Mouse (Mus musculus) gastrocnemius, postnatal 36 days (tissue): ENCODE measurements at regions not wholly inside any gene's neighbourhood (a gene's known extent, or its start where the extent isn't known, plus 50 kb on each side); places are given as distances from the start of the nearest gene placed in this dataset.
A peak's percentile ranks its signal among the peaks of the same experiment; 100 is the strongest.

ENCODE experiments used
- DNase-seq, 2 experiments: peaks; one replicate each; pipeline ENCODE4 v3.0.0; 2022
- intact Hi-C: fragments of 180-260 bp; cut with DNase I; formaldehyde crosslinking; loops from one replicate; pipeline ENCODE4 v1.15.1; 2025

DNA sequence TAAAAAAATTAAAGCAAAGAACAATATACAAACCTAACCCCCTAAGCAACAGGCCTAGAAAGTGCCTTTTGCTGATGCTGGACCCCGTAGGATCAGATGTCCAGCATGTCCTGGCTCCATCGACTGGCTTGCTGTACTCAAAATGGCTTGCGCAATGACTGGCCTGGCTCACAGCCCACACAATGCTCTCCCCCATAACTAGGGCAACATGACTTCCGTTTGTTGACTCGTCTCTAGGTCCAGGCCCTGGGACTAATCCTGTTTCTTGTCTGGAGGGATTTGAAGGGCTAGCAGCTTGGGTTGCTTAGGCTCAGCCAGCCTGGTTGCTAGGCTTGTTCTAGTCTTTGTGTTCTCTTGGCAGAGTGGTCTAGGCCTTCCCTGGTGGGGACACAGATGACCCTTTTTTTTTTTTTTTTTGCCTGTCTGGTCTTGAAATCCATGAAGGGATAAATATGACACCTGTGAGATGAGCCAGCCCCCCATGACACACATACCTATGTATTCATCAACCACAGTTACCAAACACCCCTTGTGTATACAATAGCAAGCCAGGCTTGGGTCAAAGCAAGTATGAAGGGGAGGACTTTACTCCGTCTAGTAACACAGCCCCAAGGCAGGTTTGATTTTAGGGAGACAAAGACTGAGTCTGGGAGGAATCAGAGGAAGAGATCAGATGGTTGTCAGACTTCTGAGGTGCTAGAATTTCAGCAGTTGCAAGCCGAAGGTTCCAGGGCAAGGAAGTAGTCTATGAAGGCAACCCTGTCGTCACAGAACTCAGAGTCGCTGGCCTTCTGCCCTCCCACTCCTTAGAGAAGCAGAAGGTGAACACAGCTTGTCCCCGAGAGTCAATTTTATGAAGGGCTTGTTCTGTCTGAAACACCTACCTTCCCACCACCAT, 120.0 kb upstream of the Hes1 start:
- peak; percentile 89 to 95 for DNase-seq
- intact Hi-C loops: loop anchor here (2.0 to 5.0 kb wide), 3 partner anchors 62 to 212 kb away; partner anchors contain the start of gene Hes1

DNA sequence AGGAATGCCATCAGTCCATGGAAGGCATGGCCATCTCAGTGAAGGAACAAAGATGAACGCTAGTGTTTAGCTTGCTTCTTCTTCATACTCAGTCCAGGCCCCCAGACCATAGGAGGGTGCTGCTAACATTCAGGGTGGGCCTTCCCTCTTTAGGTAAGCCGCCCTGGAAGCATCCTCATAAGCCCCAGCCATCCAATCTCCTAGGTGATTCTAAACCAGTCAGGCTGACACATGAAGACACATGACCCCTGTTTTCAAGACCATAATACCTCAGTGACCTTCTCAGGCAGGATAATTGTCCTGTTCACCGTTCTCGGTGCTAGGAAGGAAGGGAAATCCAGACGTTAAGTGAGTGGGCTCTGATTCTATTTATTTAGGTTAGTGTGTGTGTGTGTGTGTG, 119.2 kb upstream of the Hes1 start:
- no peak for DNase-seq
- intact Hi-C loops: loop anchor here (2.0 to 5.0 kb wide), 3 partner anchors 63 to 213 kb away; partner anchors contain the start of gene Hes1

GRCm38 (mm10) chr16:29945376-29945890, 118.8 kb upstream of the Hes1 start:
- intact Hi-C loops: loop anchor here (2.0 kb wide), 1 partner anchor 119 kb away; the partner anchor contains the start of gene Hes1
- DNase-seq: no peak

DNA sequence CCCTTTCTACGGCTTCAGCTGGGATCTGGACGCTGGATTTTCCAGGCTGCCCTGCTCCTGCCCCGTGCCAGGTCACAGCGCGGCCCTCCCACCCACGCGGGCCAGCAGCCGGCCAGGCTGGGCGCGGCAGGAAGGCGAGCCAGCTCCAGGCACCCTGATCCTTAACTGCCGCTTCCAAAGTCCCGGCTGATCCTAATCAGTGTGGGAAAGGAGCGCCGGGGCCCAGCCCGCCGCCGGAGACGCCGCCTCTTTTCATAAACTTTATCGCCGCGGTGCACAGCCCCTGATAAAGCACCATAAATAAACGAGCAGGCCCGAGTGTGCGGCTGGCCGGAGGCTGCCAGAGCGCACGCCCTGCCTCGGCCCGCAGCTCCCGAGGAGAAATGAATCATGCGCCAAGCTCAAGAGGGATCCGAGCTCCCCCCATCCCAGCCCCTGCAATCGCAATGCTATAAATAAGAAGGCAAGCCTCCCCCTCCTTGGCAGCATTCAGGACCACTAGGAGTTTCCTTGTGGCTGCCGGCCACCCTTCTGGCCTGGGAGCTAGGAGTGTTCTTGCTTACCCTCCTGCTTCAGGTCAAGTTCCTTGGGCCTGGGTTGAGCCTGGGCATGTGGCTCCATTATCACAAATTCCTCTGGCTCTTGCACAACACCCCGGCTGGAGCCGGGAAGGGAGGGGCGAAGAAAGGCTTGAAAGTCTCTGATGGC, 118.1 kb upstream of the Hes1 start:
- peak; percentile 77 to 82 for DNase-seq
- intact Hi-C loops: loop anchor here (2.0 kb wide), 2 partner anchors 63 to 119 kb away; partner anchors contain the start of gene Hes1

DNA sequence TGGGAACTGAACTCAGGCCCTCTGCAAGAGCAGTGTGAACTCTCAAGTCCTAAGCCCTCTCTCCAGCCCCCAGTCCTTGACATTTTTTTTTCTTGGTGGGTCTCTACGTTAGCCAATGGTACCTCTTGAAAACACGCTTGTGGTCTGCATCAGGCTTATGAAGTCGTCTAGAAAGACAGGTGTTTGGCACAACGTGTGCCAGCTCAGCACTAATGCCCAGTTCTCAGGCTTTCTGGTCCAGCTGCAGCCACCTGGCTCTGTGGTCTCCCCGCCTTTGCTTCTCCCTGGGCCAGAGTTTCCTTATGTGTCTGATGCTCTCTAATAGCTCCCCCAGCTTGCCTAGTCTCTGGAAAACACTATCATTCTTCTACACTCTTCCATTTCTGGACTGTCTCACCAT, 117.2 kb upstream of the Hes1 start:
- intact Hi-C loops: loop anchor here (2.0 kb wide), 1 partner anchor 62 kb away; no protein-coding TSS in a partner anchor
- DNase-seq: no peak

DNA sequence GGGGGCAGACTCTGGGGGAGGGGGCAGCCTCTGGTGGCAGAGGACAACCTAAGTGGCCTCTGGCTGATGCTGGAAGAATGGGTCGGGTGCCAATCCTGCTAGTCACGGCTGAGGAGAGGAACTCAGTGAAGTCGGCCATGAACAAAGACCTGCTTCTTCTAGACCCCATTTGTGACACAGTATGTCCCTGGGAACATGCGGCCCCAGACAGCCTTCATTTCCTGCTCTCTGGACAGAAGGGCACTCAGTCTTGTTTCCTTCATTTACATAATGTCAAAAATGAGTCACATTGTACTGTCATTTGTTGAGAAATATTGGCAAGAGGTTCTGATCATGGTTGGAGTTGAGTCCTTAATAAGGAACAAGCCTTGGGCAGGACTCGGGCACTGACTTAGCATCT, 116.5 kb upstream of the Hes1 start:
- intact Hi-C loops: loop anchor here (2.0 kb wide), 1 partner anchor 61 kb away; no protein-coding TSS in a partner anchor
- DNase-seq: no peak

GRCm38 (mm10) chr16:29950136-29950535, 114.0 kb upstream of the Hes1 start:
- no peak for DNase-seq
- intact Hi-C loops: no loop called here

DNA sequence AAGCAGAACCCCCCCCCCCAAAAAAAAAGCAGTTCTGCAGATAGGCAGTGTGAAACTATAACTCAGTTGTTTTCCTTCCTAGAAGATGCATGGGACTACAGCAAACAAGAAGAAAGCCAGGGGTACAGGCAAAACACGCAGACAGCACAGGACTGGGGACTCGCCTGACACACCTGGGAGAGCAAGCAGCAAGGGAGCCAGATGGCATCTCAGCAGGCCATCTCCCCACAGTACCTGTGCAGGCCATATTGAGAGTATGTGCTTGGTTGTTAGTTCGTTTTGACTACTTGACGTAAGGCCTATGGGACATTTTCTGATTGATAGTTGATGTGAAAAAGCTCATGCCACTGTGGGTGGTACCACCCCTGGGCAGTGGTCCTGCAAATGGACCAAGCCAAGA, 113.4 kb upstream of the Hes1 start:
- DNase-seq: no peak
- intact Hi-C loops: no loop called here

DNA sequence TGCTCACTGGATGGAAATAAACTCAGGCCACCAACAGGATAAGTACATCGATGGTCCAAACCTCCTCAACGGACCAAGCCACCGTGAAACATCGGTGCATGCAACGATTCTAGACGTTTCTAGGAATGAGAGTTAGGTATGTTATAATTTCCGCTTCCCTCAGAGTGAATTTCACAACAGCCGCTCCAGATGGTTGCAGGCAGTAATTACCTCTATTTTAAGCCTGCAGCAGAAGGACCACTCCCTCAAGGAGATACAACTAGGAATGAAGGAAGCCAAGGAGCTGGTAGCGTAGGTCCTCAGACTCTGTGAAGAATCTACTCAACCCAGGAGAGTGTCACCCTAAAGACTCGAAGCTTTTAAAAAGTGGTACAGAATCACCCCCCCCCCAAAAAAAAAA, 109.5 kb upstream of the Hes1 start:
- DNase-seq: no peak
- intact Hi-C loops: no loop called here

DNA sequence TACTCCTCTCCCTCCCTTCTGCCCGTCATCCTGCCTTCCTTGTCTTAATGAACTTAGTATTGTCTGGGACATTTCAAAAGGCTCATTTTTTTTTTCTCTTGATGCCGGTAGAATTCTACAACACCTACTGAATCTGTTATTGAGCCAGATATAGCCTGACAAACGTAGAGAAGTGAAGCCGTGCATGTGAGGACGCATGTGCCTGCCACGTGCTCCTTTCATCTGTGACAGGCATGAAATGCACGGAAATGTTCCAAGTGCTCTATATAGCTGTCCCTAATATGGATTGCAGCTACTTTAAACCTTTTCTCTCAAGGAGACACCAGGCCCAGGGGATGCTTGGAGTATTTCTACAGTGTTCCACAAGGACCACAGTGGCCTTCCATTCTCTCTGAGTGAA, 107.3 kb upstream of the Hes1 start:
- intact Hi-C loops: no loop called here
- DNase-seq: no peak

- intact Hi-C loops: no loop called here
- DNase-seq: no peak
Measured at GRCm38 (mm10) chr16:29959939-29960637, 104.1 kb upstream of the Hes1 start.

DNA sequence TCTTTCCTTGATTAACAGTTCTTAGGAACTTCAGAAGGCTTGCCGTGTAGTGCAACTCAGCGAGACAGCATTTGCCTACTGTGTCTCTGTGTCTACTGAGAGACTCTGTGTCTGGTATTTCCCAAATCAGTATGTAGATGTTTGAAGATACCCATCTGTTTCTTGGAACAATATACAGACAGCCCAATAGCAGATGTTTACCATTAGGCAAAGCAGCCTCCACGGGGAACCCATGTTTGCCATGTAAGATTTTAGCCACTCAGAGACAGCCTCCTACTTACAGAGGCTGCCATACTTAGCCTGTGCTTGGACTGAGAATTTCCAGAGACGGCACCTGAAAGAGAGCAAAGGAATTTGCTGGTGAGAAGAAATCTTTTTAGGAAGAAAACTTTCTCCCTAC, 100.9 kb upstream of the Hes1 start:
- intact Hi-C loops: no loop called here
- no peak for DNase-seq

GRCm38 (mm10) chr16:29964563-29964962, 99.6 kb upstream of the Hes1 start:
- no peak for DNase-seq
- intact Hi-C loops: no loop called here

DNA sequence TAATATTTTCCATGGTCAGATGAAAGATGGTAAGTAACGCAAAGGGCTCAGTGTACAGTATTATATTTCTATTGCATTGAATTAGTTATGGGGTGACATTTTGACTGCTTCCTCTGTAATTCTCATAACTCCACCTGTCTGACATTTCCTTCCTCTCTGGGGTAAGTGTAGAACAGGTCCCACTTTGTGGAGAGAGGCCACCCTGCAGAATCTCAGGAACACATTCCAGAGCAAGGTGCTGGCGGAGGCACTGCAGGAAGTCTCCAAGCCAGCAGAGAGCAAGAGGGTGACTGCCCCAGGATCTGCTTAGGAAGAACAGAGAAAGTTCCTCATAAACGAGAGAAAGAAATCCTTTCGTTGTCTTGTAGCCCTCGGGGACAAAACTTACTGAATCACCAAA, 95.4 kb upstream of the Hes1 start:
- intact Hi-C loops: no loop called here
- no peak for DNase-seq

GRCm38 (mm10) chr16:29972741-29973141, 91.4 kb upstream of the Hes1 start:
- intact Hi-C loops: no loop called here
- DNase-seq: no peak

GRCm38 (mm10) chr16:29973250-29973649, 90.9 kb upstream of the Hes1 start:
- intact Hi-C loops: no loop called here
- no peak for DNase-seq

- DNase-seq: no peak
- intact Hi-C loops: no loop called here
Measured at GRCm38 (mm10) chr16:29975800-29976199, 88.4 kb upstream of the Hes1 start.

DNA sequence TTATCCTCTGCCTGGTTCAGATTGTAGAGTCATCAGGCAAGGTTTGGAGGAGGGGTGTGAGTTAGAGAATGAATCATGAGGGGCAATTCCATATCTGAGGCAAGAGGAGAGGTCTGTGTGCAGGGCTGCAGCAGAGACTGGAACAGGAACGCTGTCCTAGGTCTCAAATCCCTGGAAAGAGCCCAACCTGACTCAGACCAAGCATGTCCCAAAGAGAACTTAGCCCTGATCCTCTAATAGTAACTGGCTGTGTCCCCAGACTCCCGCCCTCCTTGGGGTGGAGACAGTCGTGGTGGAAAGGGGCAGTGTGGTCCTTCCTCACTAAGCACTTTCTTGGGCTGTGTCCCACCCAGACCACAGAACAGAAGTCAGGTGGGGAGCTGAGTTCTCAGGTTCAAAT, 87.2 kb upstream of the Hes1 start:
- intact Hi-C loops: no loop called here
- peak in 1 of 2 experiments; percentile 31 for DNase-seq

DNA sequence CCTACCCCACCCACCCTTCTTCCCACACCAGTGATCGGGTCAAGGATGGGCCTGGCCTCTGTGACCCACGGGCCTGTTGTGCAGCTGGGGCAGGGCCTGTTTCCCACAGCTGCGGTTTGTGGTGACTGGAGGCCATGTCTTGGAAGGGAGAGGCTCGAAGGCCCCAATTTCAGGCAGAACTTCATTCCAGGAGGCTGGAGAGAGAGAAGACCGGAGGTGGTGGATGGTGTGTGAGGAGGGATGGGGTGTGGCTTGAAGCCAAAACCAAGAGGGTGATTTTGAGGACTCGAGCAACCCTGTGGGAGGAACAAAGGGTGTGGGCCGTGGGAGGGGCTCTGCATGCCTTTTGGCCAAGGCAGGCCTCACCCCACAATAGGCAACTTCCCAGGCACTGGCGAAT, 86.5 kb upstream of the Hes1 start:
- intact Hi-C loops: no loop called here
- no peak for DNase-seq

DNA sequence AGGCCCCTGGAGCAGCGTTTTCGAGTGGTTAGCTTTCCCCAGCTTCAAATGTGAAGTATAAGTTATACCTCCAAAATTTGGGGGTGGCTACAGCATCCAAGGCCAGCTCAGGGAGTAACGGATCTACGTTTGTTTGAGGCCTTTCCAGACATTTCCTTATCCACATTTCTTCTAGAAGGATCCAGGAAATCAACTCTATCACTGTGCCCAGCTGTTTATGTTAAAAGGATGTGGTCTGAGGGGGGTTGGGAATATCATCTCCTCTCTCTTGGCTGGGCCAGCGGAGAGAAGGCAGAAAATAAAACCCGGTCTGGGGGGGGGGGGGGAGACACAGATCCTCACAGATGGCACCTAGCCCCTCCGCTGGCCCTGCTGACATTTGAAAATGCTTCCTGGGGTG, 85.1 kb upstream of the Hes1 start:
- intact Hi-C loops: no loop called here

GRCm38 (mm10) chr16:29981543-29981942, 82.6 kb upstream of the Hes1 start:
- intact Hi-C loops: no loop called here
- no peak for DNase-seq

More for the DNA sequence above, 85.1 kb upstream of the Hes1 start:
- no peak for DNase-seq
